ENCODE assay signal across 31 mouse cellular contexts in the genomic region with DNA sequence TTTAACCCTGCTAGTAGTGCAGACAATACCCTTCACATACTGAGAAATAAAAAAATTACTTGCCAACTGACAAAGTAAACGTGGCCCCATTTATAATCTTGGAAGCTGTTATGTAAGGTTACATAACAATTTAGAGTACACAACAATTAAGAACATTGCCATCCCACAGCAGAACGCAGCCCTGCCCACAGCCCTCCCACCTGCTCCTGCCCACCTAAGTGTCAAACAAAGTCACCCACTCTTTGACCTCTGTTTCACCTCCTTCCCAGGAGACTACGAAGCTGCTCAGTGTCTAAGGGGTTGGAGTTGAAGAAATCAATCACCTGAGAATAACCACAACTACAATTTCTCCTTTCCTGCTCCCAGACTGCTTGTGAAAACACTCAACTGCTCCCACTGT. TPM values are rescaled to one million over a fixed set of nuclear protein-coding genes. Genes with fewer than 3 reads are reported as not detected.
A peak's percentile ranks its signal among the peaks of the same experiment; 100 is the strongest.
DNase-seq lines count a peak whose midpoint lies in the region; ATAC-seq lines count a peak whose summit lies in the region.
"Had no signal": no experiment of that assay in that cellular context is flagged by ENCODE, and none has a peak within 500 bp of the region (broad histone marks: within the 10 kb centered on the region; RNA-seq: fewer than 3 reads in every experiment).

No protein-coding gene starts in this region.

- H3K4me2 ChIP-seq in heart, embryonic 16.5 days (ENCODE audit: low read depth, low read length): no peak overlapping the region
- H3K4me2 ChIP-seq in heart, embryonic 11.5 days: no peak overlapping the region
- H3K4me2 ChIP-seq: embryonic facial prominence, embryonic 12.5 days; heart, embryonic 12.5 days; hindbrain, embryonic 12.5 days; intestine, embryonic 15.5 days; limb, embryonic 12.5 days; liver, embryonic 11.5 days; midbrain, embryonic 12.5 days; neural tube, embryonic 12.5 days had no signal

- no peaks in the 10 kb centered on the region for H3K9me3 ChIP-seq in heart, embryonic 16.5 days (replicated peaks; ENCODE audit: control insufficient read depth, low read length)
- H3K9me3 ChIP-seq in heart, embryonic 11.5 days (replicated peaks; ENCODE audit: control insufficient read depth, low read length): no peaks in the 10 kb centered on the region
- H3K9me3 ChIP-seq: embryonic facial prominence, embryonic 12.5 days; heart, embryonic 12.5 days; hindbrain, embryonic 12.5 days; intestine, embryonic 15.5 days; limb, embryonic 12.5 days; megakaryocyte, embryonic 14.5 days; midbrain, embryonic 12.5 days; neural tube, embryonic 12.5 days had no signal

- no peak for ATAC-seq in heart, embryonic 16.5 days (replicated peaks; ENCODE audit: extremely low read depth, insufficient read depth, low FRiP score)
- no peak for ATAC-seq in heart, embryonic 11.5 days (replicated peaks; ENCODE audit: insufficient number of reproducible peaks, low FRiP score, low TSS enrichment)
- peak; percentile 8 to 20; a peak in 1 of 4 replicates for ATAC-seq in hematopoietic stem cell, adult 5-6 weeks (replicated peaks in 1 of 2; ENCODE audit: insufficient read depth in 1 of 2, low FRiP score in 2 of 2, low TSS enrichment in 1 of 2, low read depth in 1 of 2, poor library complexity in 2 of 2, severe bottlenecking in 2 of 2)
- ATAC-seq: forebrain, embryonic 14.5 days; hindbrain, postnatal 0 days; intestine, embryonic 15.5 days; liver, postnatal 0 days had no signal

- H3K27ac ChIP-seq in heart, embryonic 16.5 days (ENCODE audit: low read length): peak overlapping the region; percentile 35
- no peak overlapping the region for H3K27ac ChIP-seq in heart, embryonic 11.5 days (ENCODE audit: low read depth, low read length)
- H3K27ac ChIP-seq: embryonic facial prominence, embryonic 12.5 days; hindbrain, embryonic 12.5 days; hindbrain, postnatal 0 days; intestine, embryonic 15.5 days; limb, embryonic 12.5 days; midbrain, embryonic 12.5 days; neural tube, embryonic 12.5 days had no signal

- DNase-seq in lung, adult 18-20 months: peak; percentile 57 to 76
- DNase-seq in lung, postnatal 14 days: no peak
- peak; percentile 60 for DNase-seq in R1 (ENCODE audit: low read depth, low spot score)
- no peak for DNase-seq in thymus, adult 18-20 months
- DNase-seq: adrenal gland, adult 2 months; cerebellum, adult 11 months; cerebellum, adult 9-10 months; cerebellum, postnatal 36 days; embryo, embryonic 11 days; gastrocnemius, postnatal 14 days; heart, postnatal 14 days; kidney, adult 2 months; kidney, postnatal 36 days; liver, postnatal 0 days; lung, postnatal 4 days; thymus, postnatal 36 days had no signal

- no peak overlapping the region for H3K4me3 ChIP-seq in heart, embryonic 16.5 days (ENCODE audit: low read length)
- no peak overlapping the region for H3K4me3 ChIP-seq in heart, embryonic 11.5 days (ENCODE audit: low read depth, low read length)
- H3K4me3 ChIP-seq: embryonic facial prominence, embryonic 12.5 days; heart, embryonic 12.5 days; hindbrain, embryonic 12.5 days; intestine, embryonic 15.5 days; limb, embryonic 12.5 days; megakaryocyte, embryonic 14.5 days; midbrain, embryonic 12.5 days; myocyte; neural tube, embryonic 12.5 days had no signal

- 64% methylated on average over 3 of the region's 3 CpGs for WGBS in heart, embryonic 16.5 days
- WGBS in heart, embryonic 11.5 days (ENCODE audit: insufficient replicate concordance): 70% methylated on average over 3 of the region's 3 CpGs

- H3K27me3 ChIP-seq in heart, embryonic 16.5 days (ENCODE audit: control insufficient read depth, insufficient read depth, low read length): no peaks in the 10 kb centered on the region
- no peaks in the 10 kb centered on the region for H3K27me3 ChIP-seq in heart, embryonic 11.5 days (ENCODE audit: control insufficient read depth, insufficient read depth, low read length)
- H3K27me3 ChIP-seq: embryonic facial prominence, embryonic 12.5 days; heart, embryonic 12.5 days; hindbrain, embryonic 12.5 days; intestine, embryonic 15.5 days; limb, embryonic 12.5 days; megakaryocyte, embryonic 14.5 days; midbrain, embryonic 12.5 days; neural tube, embryonic 12.5 days had no signal

- no peak overlapping the region for H3K9ac ChIP-seq in heart, embryonic 16.5 days (ENCODE audit: low read length)
- H3K9ac ChIP-seq in heart, embryonic 11.5 days (ENCODE audit: low read depth, low read length): no peak overlapping the region
- H3K9ac ChIP-seq: embryonic facial prominence, embryonic 12.5 days; heart, embryonic 12.5 days; hindbrain, embryonic 12.5 days; intestine, embryonic 15.5 days; limb, embryonic 12.5 days; liver, postnatal 0 days; midbrain, embryonic 12.5 days; neural tube, embryonic 12.5 days had no signal

- peaks cover 22% of the 10 kb centered on the region for H3K36me3 ChIP-seq in heart, embryonic 16.5 days (ENCODE audit: control insufficient read depth, insufficient read depth)
- H3K36me3 ChIP-seq in heart, embryonic 11.5 days (ENCODE audit: control insufficient read depth, insufficient read depth, low read length): peaks cover 10% of the 10 kb centered on the region; the same call in 1 of the 2 replicates

- peaks cover 8% of the 10 kb centered on the region for H3K4me1 ChIP-seq in heart, embryonic 16.5 days (ENCODE audit: control insufficient read depth, insufficient read depth, low read length)
- H3K4me1 ChIP-seq in heart, embryonic 11.5 days (ENCODE audit: control insufficient read depth, insufficient read depth, low read length): no peaks in the 10 kb centered on the region
- H3K4me1 ChIP-seq: embryonic facial prominence, embryonic 12.5 days; hindbrain, embryonic 12.5 days; intestine, embryonic 15.5 days; limb, embryonic 12.5 days; megakaryocyte, embryonic 14.5 days; midbrain, embryonic 12.5 days; neural tube, embryonic 12.5 days had no signal

RNA-seq across cellular contexts. Expression of gene Ide, which starts 14.1 kb away (rescaled TPM):
- polyA plus RNA-seq in heart, embryonic 16.5 days (2015; fragmentation: Nextera tagmentation; extraction: Ambion mirVana): 81.9 and 85.6 TPM in 2 replicates
- 54.7 and 56.9 TPM in 2 replicates for polyA plus RNA-seq in heart, embryonic 11.5 days (2014; fragmentation: Nextera tagmentation; extraction: Ambion mirVana)
- 85.5 and 129 TPM in 2 replicates for total RNA-seq in hematopoietic stem cell, adult 5-6 weeks (2017)

RNA-seq across cellular contexts. Expression of gene Kif11, which starts 52.6 kb away (rescaled TPM):
- polyA plus RNA-seq in heart, embryonic 16.5 days (2015; fragmentation: Nextera tagmentation; extraction: Ambion mirVana): 43.7 and 51.5 TPM in 2 replicates
- polyA plus RNA-seq in heart, embryonic 11.5 days (2014; fragmentation: Nextera tagmentation; extraction: Ambion mirVana): 54.1 and 56.6 TPM in 2 replicates
- total RNA-seq in hematopoietic stem cell, adult 5-6 weeks (2017): 133 and 160 TPM in 2 replicates

Comparison
In these comparisons a context has a peak if more than half of its experiments do, and no peak if none do; other contexts are left out.
1. DNase-seq: peak in lung, adult 18-20 months (2 of 2) and R1 (single experiment); none in lung, postnatal 14 days (single experiment) and thymus, adult 18-20 months (0 of 2).
2. ATAC-seq: peak in hematopoietic stem cell, adult 5-6 weeks (2 of 2); none in heart, embryonic 16.5 days (single experiment) and heart, embryonic 11.5 days (single experiment).